Mouse (Mus musculus) liver, embryonic 16.5 days (tissue): ENCODE measurements around the gene Tmem243. TPM values are rescaled to one million over a fixed set of nuclear protein-coding genes. Genes with fewer than 3 reads are reported as not detected.

Experiments used
- ATAC-seq: fragments of 200-750 bp; cut with Nextera tagmentation; 2 replicates; pipeline ENCODE4 v1.8.0; 2017; ENCODE audit warnings: low read depth, mild to moderate bottlenecking, moderate number of reproducible peaks, moderate library complexity
- H3K27ac ChIP-seq: fragments of 300-500 bp; sonication (generic); 2 replicates; pipeline ENCODE4 v1.5.1; 2014; ENCODE audit warnings: mild to moderate bottlenecking, low read length
- H3K27me3 ChIP-seq: fragments of 300-500 bp; sonication (generic); 2 replicates; pipeline ENCODE4 v1.6.1; 2014; ENCODE audit warnings: low read depth, low read length, mixed read lengths; ENCODE audit not compliant: control insufficient read depth, insufficient read depth
- H3K36me3 ChIP-seq: fragments of 300-500 bp; sonication (generic); 2 replicates; pipeline ENCODE4 v1.6.1; 2014; ENCODE audit warnings: mild to moderate bottlenecking; ENCODE audit not compliant: control insufficient read depth, insufficient read depth
- H3K4me1 ChIP-seq: fragments of 300-500 bp; sonication (generic); 2 replicates; pipeline ENCODE4 v1.6.1; 2014; ENCODE audit warnings: low read depth, low read length, mixed read lengths; ENCODE audit not compliant: control insufficient read depth
- H3K4me2 ChIP-seq: fragments of 300-500 bp; sonication (generic); 2 replicates; pipeline ENCODE4 v1.6.1; 2014; ENCODE audit warnings: low read depth, low read length, mixed read lengths
- H3K4me3 ChIP-seq: fragments of 300-500 bp; sonication (generic); 2 replicates; pipeline ENCODE4 v1.5.1; 2014; ENCODE audit warnings: low read depth, mild to moderate bottlenecking, low read length
- H3K9ac ChIP-seq: fragments of 300-500 bp; sonication (generic); 2 replicates; pipeline ENCODE4 v1.6.1; 2014; ENCODE audit warnings: low read depth, low read length
- H3K9me3 ChIP-seq: fragments of 300-500 bp; sonication (generic); replicated peaks from 2 replicates; pipeline ENCODE4 v1.6.1; 2016; ENCODE audit warnings: low read length; ENCODE audit not compliant: control insufficient read depth
- WGBS: fragments of 180-500 bp; shearing (Covaris S2); extraction: QIAGEN DNeasy Blood & Tissue Kit; methylation state at CpG from one replicate; pipeline ENCODE4 v1.1.7; 2014; ENCODE audit not compliant: insufficient replicate concordance; 5-methylcytosine and 5-hydroxymethylcytosine counted together
- polyA plus RNA-seq: library from polyadenylated mRNA; unstranded; fragments of >200 nt; fragmentation: Nextera tagmentation; extraction: Ambion mirVana; gene quantifications from 2 replicates; pipeline ENCODE4 v1.2.1, GENCODE M21; 2015

Gene Tmem243
- polyA plus RNA-seq, 1 experiment from 2014 or later: 6.9 TPM

GRCm38 (mm10) chr5:9124134-9124533 lies 23.7 kb downstream of the Tmem243 start:
- Histone ChIP-seq H3K36me3 (peaks cover 24% of the 10 kb centered on the region), H3K27ac (no peak overlapping the region), H3K4me3 (no peak overlapping the region), H3K9ac (no peak overlapping the region), H3K4me2 (no peak overlapping the region), H3K9me3 (no peaks in the 10 kb centered on the region), H3K27me3 (no peaks in the 10 kb centered on the region), H3K4me1 (no peaks in the 10 kb centered on the region)
- ATAC-seq: no peak
- WGBS: 83% methylated on average over 2 of the region's 2 CpGs

GRCm38 (mm10) chr5:9128566-9128965 lies 28.1 kb downstream of the Tmem243 start:
- Histone ChIP-seq H3K4me1 (no peaks in the 10 kb centered on the region), H3K36me3 (peaks cover 15% of the 10 kb centered on the region), H3K4me3 (no peak overlapping the region), H3K27me3 (no peaks in the 10 kb centered on the region), H3K27ac (no peak overlapping the region), H3K9me3 (no peaks in the 10 kb centered on the region), H3K4me2 (no peak overlapping the region), H3K9ac (no peak overlapping the region)
- ATAC-seq: no peak
- 73% methylated on average over 12 of the region's 12 CpGs for WGBS

GRCm38 (mm10) chr5:9131786-9132185 lies 31.3 kb downstream of the Tmem243 start:
- no peak overlapping the region for H3K4me3 ChIP-seq
- H3K36me3 ChIP-seq: peaks cover 7% of the 10 kb centered on the region
- H3K9ac ChIP-seq: no peak overlapping the region
- no peak overlapping the region for H3K27ac ChIP-seq
- no peak overlapping the region for H3K4me2 ChIP-seq
- WGBS: 82% methylated on average over 7 of the region's 7 CpGs
- no peak for ATAC-seq
- no peaks in the 10 kb centered on the region for H3K4me1 ChIP-seq
- H3K27me3 ChIP-seq: no peaks in the 10 kb centered on the region
- no peaks in the 10 kb centered on the region for H3K9me3 ChIP-seq

GRCm38 (mm10) chr5:9135588-9135987 lies 35.1 kb downstream of the Tmem243 start:
- H3K4me2 ChIP-seq: no peak overlapping the region
- H3K9me3 ChIP-seq: no peaks in the 10 kb centered on the region
- H3K36me3 ChIP-seq: peaks cover 3% of the 10 kb centered on the region; the same call in 1 of the 2 replicates
- no peaks in the 10 kb centered on the region for H3K4me1 ChIP-seq
- H3K27me3 ChIP-seq: no peaks in the 10 kb centered on the region
- H3K4me3 ChIP-seq: no peak overlapping the region
- 77% methylated on average over 3 of the region's 3 CpGs for WGBS
- no peak overlapping the region for H3K27ac ChIP-seq
- ATAC-seq: no peak
- no peak overlapping the region for H3K9ac ChIP-seq

- ATAC-seq: peak; percentile 35; the same call in 1 of the 2 replicates
- H3K36me3 ChIP-seq: no peaks in the 10 kb centered on the region; the same call in 1 of the 2 replicates
Measured at GRCm38 (mm10) chr5:9140724-9141123, 40.3 kb downstream of the Tmem243 start.

GRCm38 (mm10) chr5:9142376-9142775 lies 41.9 kb downstream of the Tmem243 start:
- Histone ChIP-seq H3K4me3 (no peak overlapping the region), H3K9me3 (no peaks in the 10 kb centered on the region), H3K4me1 (no peaks in the 10 kb centered on the region), H3K36me3 (no peaks in the 10 kb centered on the region; the same call in none of the 2 replicates), H3K4me2 (no peak overlapping the region), H3K27me3 (no peaks in the 10 kb centered on the region), H3K27ac (no peak overlapping the region), H3K9ac (no peak overlapping the region)
- WGBS: 73% methylated on average over 6 of the region's 6 CpGs
- ATAC-seq: no peak

More at GRCm38 (mm10) chr5:9140724-9141123, 40.3 kb downstream of the Tmem243 start:
- WGBS: 39% methylated on average over 8 of the region's 8 CpGs
- Histone ChIP-seq H3K4me1 (no peaks in the 10 kb centered on the region), H3K27ac (no peak overlapping the region), H3K4me2 (no peak overlapping the region), H3K9ac (no peak overlapping the region), H3K4me3 (no peak overlapping the region), H3K27me3 (no peaks in the 10 kb centered on the region), H3K9me3 (no peaks in the 10 kb centered on the region)

- H3K27ac ChIP-seq: no peak overlapping the region
- no peak overlapping the region for H3K4me2 ChIP-seq
- no peaks in the 10 kb centered on the region for H3K27me3 ChIP-seq
- WGBS: 73% methylated on average over 8 of the region's 8 CpGs
- no peaks in the 10 kb centered on the region for H3K4me1 ChIP-seq
- no peak overlapping the region for H3K9ac ChIP-seq
- H3K4me3 ChIP-seq: no peak overlapping the region
- H3K36me3 ChIP-seq: peaks cover 2% of the 10 kb centered on the region
- ATAC-seq: no peak
- H3K9me3 ChIP-seq: no peaks in the 10 kb centered on the region
Measured at GRCm38 (mm10) chr5:9149273-9149850, 48.9 kb downstream of the Tmem243 start.

GRCm38 (mm10) chr5:9156746-9157145 lies 56.3 kb downstream of the Tmem243 start:
- Histone ChIP-seq H3K4me2 (no peak overlapping the region), H3K27me3 (no peaks in the 10 kb centered on the region), H3K4me1 (no peaks in the 10 kb centered on the region), H3K4me3 (no peak overlapping the region), H3K9ac (no peak overlapping the region), H3K36me3 (no peaks in the 10 kb centered on the region), H3K27ac (no peak overlapping the region), H3K9me3 (no peaks in the 10 kb centered on the region)
- no peak for ATAC-seq

- H3K27ac ChIP-seq: no peak overlapping the region
- no peak overlapping the region for H3K4me3 ChIP-seq
- no peaks in the 10 kb centered on the region for H3K27me3 ChIP-seq
- peaks cover 3% of the 10 kb centered on the region for H3K4me1 ChIP-seq
- ATAC-seq: no peak
- H3K9ac ChIP-seq: no peak overlapping the region
- 74% methylated on average over 1 of the region's 1 CpGs for WGBS
- no peaks in the 10 kb centered on the region for H3K36me3 ChIP-seq
- no peaks in the 10 kb centered on the region for H3K9me3 ChIP-seq
- H3K4me2 ChIP-seq: no peak overlapping the region
Measured at GRCm38 (mm10) chr5:9157336-9157735, 56.9 kb downstream of the Tmem243 start.
